In genomic region chr11:58354476-58354875, GRCm38 (mm10) we compare ENCODE assay signal across 31 mouse cellular contexts. TPM values are rescaled to one million over a fixed set of nuclear protein-coding genes. Genes with fewer than 3 reads are reported as not detected.
DNase-seq lines count a peak whose midpoint lies in the region; ATAC-seq lines count a peak whose summit lies in the region.
"Had no signal": no experiment of that assay in that cellular context is flagged by ENCODE, and none has a peak within 500 bp of the region (broad histone marks: within the 10 kb centered on the region; RNA-seq: fewer than 3 reads in every experiment).

No protein-coding gene starts in this region.

- no peaks in the 10 kb centered on the region for H3K9me3 ChIP-seq in liver, embryonic 13.5 days (replicated peaks)
- H3K9me3 ChIP-seq in forebrain, embryonic 13.5 days (replicated peaks), result no peaks in the 10 kb centered on the region
- H3K9me3 ChIP-seq: embryonic facial prominence, embryonic 12.5 days; heart, embryonic 13.5 days; limb, embryonic 13.5 days; lung, embryonic 15.5 days had no signal

- peak; percentile 22 for DNase-seq in layer of hippocampus, adult 9-11 months
- no peak for DNase-seq in layer of hippocampus, postnatal 14 days (ENCODE audit: low spot score in 2 of 2)
- peak; percentile 56 to 65 for DNase-seq in right cerebral cortex, adult 2 months (ENCODE audit: low spot score in 2 of 2)
- DNase-seq in right cerebral cortex, postnatal 25 days, result no peak
- DNase-seq in liver, embryonic 13.5 days, result no peak
- DNase-seq: adrenal gland, postnatal 36 days; cerebellum, adult 11-12 months; cerebellum, postnatal 10 days; gastrocnemius, postnatal 25 days; heart, adult 2 months; heart, postnatal 14 days; kidney, postnatal 25 days; lung, postnatal 4 days; midbrain, embryonic 14.5 days had no signal

- H3K9ac ChIP-seq in liver, embryonic 13.5 days, result peak overlapping the region; percentile 66; the same call in 1 of the 2 replicates
- no peak overlapping the region for H3K9ac ChIP-seq in forebrain, embryonic 13.5 days
- H3K9ac ChIP-seq: embryonic facial prominence, embryonic 12.5 days; heart, embryonic 13.5 days; limb, embryonic 13.5 days; lung, embryonic 15.5 days had no signal

- no peak for ATAC-seq in liver, embryonic 13.5 days (ENCODE audit: low read depth)
- no peak for ATAC-seq in forebrain, embryonic 13.5 days
- ATAC-seq in activated CD4-positive, CD25-positive, alpha-beta regulatory T cell, adult 4 months, result no peak
- ATAC-seq: CD4-positive, CD25-positive, alpha-beta regulatory T cell, adult 4 months; hindbrain, postnatal 0 days; intestine, postnatal 0 days had no signal

- no peak overlapping the region for H3K4me2 ChIP-seq in liver, embryonic 13.5 days
- no peak overlapping the region for H3K4me2 ChIP-seq in forebrain, embryonic 13.5 days
- H3K4me2 ChIP-seq: embryonic facial prominence, embryonic 12.5 days; heart, embryonic 13.5 days; limb, embryonic 13.5 days; lung, embryonic 15.5 days had no signal

- H3K27ac ChIP-seq in liver, embryonic 13.5 days, result peak overlapping the region; percentile 94
- no peak overlapping the region for H3K27ac ChIP-seq in forebrain, embryonic 13.5 days
- H3K27ac ChIP-seq: embryonic facial prominence, embryonic 12.5 days; heart, adult 2 months; heart, embryonic 13.5 days; hindbrain, postnatal 0 days; layer of hippocampus, adult 2 months; left cerebral cortex, adult 2 months; limb, embryonic 13.5 days; lung, embryonic 15.5 days had no signal

- H3K27me3 ChIP-seq in liver, embryonic 13.5 days, result no peaks in the 10 kb centered on the region
- no peaks in the 10 kb centered on the region for H3K27me3 ChIP-seq in forebrain, embryonic 13.5 days
- H3K27me3 ChIP-seq: embryonic facial prominence, embryonic 12.5 days; heart, embryonic 13.5 days; limb, embryonic 13.5 days; lung, embryonic 15.5 days had no signal

- H3K4me1 ChIP-seq in liver, embryonic 13.5 days (replicated peaks), result peaks cover 88% of the 10 kb centered on the region
- no peaks in the 10 kb centered on the region for H3K4me1 ChIP-seq in forebrain, embryonic 13.5 days
- H3K4me1 ChIP-seq: limb, embryonic 13.5 days; lung, embryonic 15.5 days had no signal

- 48% methylated on average over 10 of the region's 10 CpGs for WGBS in liver, embryonic 13.5 days (ENCODE audit: insufficient replicate concordance)
- 77% methylated on average over 10 of the region's 10 CpGs for WGBS in forebrain, embryonic 13.5 days

- H3K36me3 ChIP-seq in liver, embryonic 13.5 days, result peaks cover 6% of the 10 kb centered on the region
- H3K36me3 ChIP-seq in forebrain, embryonic 13.5 days (ENCODE audit: poor library complexity, severe bottlenecking), result no peaks in the 10 kb centered on the region
- H3K36me3 ChIP-seq: embryonic facial prominence, embryonic 12.5 days; heart, embryonic 13.5 days; limb, embryonic 13.5 days; lung, embryonic 15.5 days had no signal

- H3K4me3 ChIP-seq in liver, embryonic 13.5 days (replicated peaks), result no peak overlapping the region
- H3K4me3 ChIP-seq in forebrain, embryonic 13.5 days, result no peak overlapping the region
- H3K4me3 ChIP-seq: embryonic facial prominence, embryonic 12.5 days; heart, adult 2 months; heart, embryonic 13.5 days; layer of hippocampus, adult 2 months; left cerebral cortex, adult 2 months; limb, embryonic 13.5 days; lung, embryonic 15.5 days had no signal

RNA-seq across cellular contexts. Expression of gene Sh3bp5l, which starts 24.0 kb away (rescaled TPM):
- 10 to 100 TPM; 67.1 to 69.3 TPM for total RNA-seq in layer of hippocampus, postnatal 14 days (2021)
- 17.9 and 19.7 TPM in 2 replicates for polyA plus RNA-seq in liver, embryonic 13.5 days (2015; fragmentation: Nextera tagmentation; extraction: Ambion mirVana)
- 43.9 and 48.0 TPM in 2 replicates for polyA plus RNA-seq in forebrain, embryonic 13.5 days (2015; fragmentation: Nextera tagmentation; extraction: Ambion mirVana)
- polyA plus RNA-seq in activated CD4-positive, CD25-positive, alpha-beta regulatory T cell, adult 4 months (2017; shearing (Covaris generic)), result 1 to 10 TPM; 3.7 to 5.9 TPM

RNA-seq across cellular contexts. Expression of gene Zfp672, which starts 24.3 kb away (rescaled TPM):
- 10 to 100 TPM; 47.7 to 52.0 TPM for total RNA-seq in layer of hippocampus, postnatal 14 days (2021)
- polyA plus RNA-seq in liver, embryonic 13.5 days (2015; fragmentation: Nextera tagmentation; extraction: Ambion mirVana), result 40.5 and 47.7 TPM in 2 replicates
- 38.1 and 40.5 TPM in 2 replicates for polyA plus RNA-seq in forebrain, embryonic 13.5 days (2015; fragmentation: Nextera tagmentation; extraction: Ambion mirVana)
- polyA plus RNA-seq in activated CD4-positive, CD25-positive, alpha-beta regulatory T cell, adult 4 months (2017; shearing (Covaris generic)), result 10 to 100 TPM; 43.4 to 44.5 TPM

RNA-seq across cellular contexts. Expression of gene Lypd8, which starts 24.4 kb away (rescaled TPM):
- under 1 TPM in 1 of 2 experiments, not detected in 1; 0.37 TPM for total RNA-seq in layer of hippocampus, postnatal 14 days (2021)
- polyA plus RNA-seq in liver, embryonic 13.5 days (2015; fragmentation: Nextera tagmentation; extraction: Ambion mirVana), result 0.39 TPM in 1 of 2 replicates, not detected in the other
- polyA plus RNA-seq in forebrain, embryonic 13.5 days (2015; fragmentation: Nextera tagmentation; extraction: Ambion mirVana), result 0.31 TPM in 1 of 2 replicates, not detected in the other
- polyA plus RNA-seq in activated CD4-positive, CD25-positive, alpha-beta regulatory T cell, adult 4 months (2017; shearing (Covaris generic)), result not detected
- total RNA-seq: adrenal gland, adult 18-20 months; adrenal gland, postnatal 36 days; gastrocnemius, postnatal 25 days; heart, adult 2 months; heart, postnatal 14 days; hindbrain, postnatal 0 days; layer of hippocampus, adult 2 months; left cerebral cortex, adult 2 months; megakaryocyte-erythroid progenitor cell, adult 5-6 weeks had no signal
- polyA plus RNA-seq: CD4-positive, CD25-positive, alpha-beta regulatory T cell, adult 4 months; embryonic facial prominence, embryonic 12.5 days; forebrain, embryonic 11.5 days; heart, embryonic 13.5 days; hindbrain, embryonic 11.5 days; hindbrain, postnatal 0 days; kidney, embryonic 14.5 days; limb, embryonic 13.5 days; midbrain, embryonic 14.5 days; neural tube, embryonic 11.5 days had no signal

RNA-seq across cellular contexts. Expression of gene Zfp692, which starts 47.6 kb away (rescaled TPM):
- total RNA-seq in layer of hippocampus, postnatal 14 days (2021), result 10 to 100 TPM; 20.1 to 20.2 TPM
- 12.2 and 12.6 TPM in 2 replicates for polyA plus RNA-seq in liver, embryonic 13.5 days (2015; fragmentation: Nextera tagmentation; extraction: Ambion mirVana)
- 28.9 and 31.4 TPM in 2 replicates for polyA plus RNA-seq in forebrain, embryonic 13.5 days (2015; fragmentation: Nextera tagmentation; extraction: Ambion mirVana)
- polyA plus RNA-seq in activated CD4-positive, CD25-positive, alpha-beta regulatory T cell, adult 4 months (2017; shearing (Covaris generic)), result 10 to 100 TPM in 1 of 2 experiments, 1 to 10 TPM in 1; 6.5 to 10.3 TPM

Comparison
In these comparisons a context has a peak if more than half of its experiments do, and no peak if none do; other contexts are left out.
1. DNase-seq: peak in layer of hippocampus, adult 9-11 months (single experiment) and right cerebral cortex, adult 2 months (2 of 2); none in layer of hippocampus, postnatal 14 days (0 of 2), right cerebral cortex, postnatal 25 days (single experiment) and liver, embryonic 13.5 days (single experiment).